Mouse (Mus musculus) liver, embryonic 11.5 days (tissue): ENCODE data around the gene Arv1. TPM values are rescaled to one million over a fixed set of nuclear protein-coding genes. Genes with fewer than 3 reads are reported as not detected.

Experiments used
- polyA plus RNA-seq: library from polyadenylated mRNA; unstranded; fragments of >200 nt; fragmentation: Nextera tagmentation; extraction: Ambion mirVana; gene quantifications from 2 replicates; pipeline ENCODE4 v1.2.1, GENCODE M21; 2014

Arv1 gene
- polyA plus RNA-seq, 1 experiment from 2014 or later: 23.3 TPM

Other genes with a start within 250 kb of the Arv1 start
- gene Cog2, start 201.4 kb upstream of the Arv1 start, polyA plus RNA-seq: 29.5 and 34.0 TPM in 2 replicates
- 14.5 and 15.2 TPM in 2 replicates for gene Agt, start 152.4 kb upstream of the Arv1 start, polyA plus RNA-seq
- not detected in 2 replicates for gene Capn9, start 146.0 kb upstream of the Arv1 start, polyA plus RNA-seq
- 16.3 and 17.5 TPM in 2 replicates for gene 2310022B05Rik, start 58.8 kb upstream of the Arv1 start, polyA plus RNA-seq
- 49.8 and 51.9 TPM in 2 replicates for gene Ttc13, start 156 bp upstream of the Arv1 start, polyA plus RNA-seq
- 3.6 and 3.8 TPM in 2 replicates for gene Fam89a, start 29.7 kb downstream of the Arv1 start, polyA plus RNA-seq
- 0.05 TPM in 1 of 2 replicates, not detected in the other for gene Trim67, start 71.0 kb downstream of the Arv1 start, polyA plus RNA-seq
- gene Gnpat, start 140.9 kb downstream of the Arv1 start, polyA plus RNA-seq: 107 and 109 TPM in 2 replicates
- gene 2810004N23Rik, start 141.0 kb downstream of the Arv1 start, polyA plus RNA-seq: 65.7 and 71.5 TPM in 2 replicates
- gene Exoc8, start 175.6 kb downstream of the Arv1 start, polyA plus RNA-seq: 9.1 and 9.7 TPM in 2 replicates
- gene Sprtn, start 175.7 kb downstream of the Arv1 start, polyA plus RNA-seq: 11.5 and 13.2 TPM in 2 replicates
- 8.4 and 10.0 TPM in 2 replicates for gene Egln1, start 227.2 kb downstream of the Arv1 start, polyA plus RNA-seq